Mouse (Mus musculus) brain, embryonic 18.5 days (tissue): Measurements from ENCODE around the gene Rhoh.

Experiments
- DNase-seq: peaks from one replicate; pipeline ENCODE4 v3.0.0-alpha.2; 2012; ENCODE audit warnings: low read depth, low spot score

Gene Rhoh

GRCm38 (mm10) chr5:65929162-65929561 is 68.1 kb downstream of the Rhoh start:
- no peak for DNase-seq

DNA sequence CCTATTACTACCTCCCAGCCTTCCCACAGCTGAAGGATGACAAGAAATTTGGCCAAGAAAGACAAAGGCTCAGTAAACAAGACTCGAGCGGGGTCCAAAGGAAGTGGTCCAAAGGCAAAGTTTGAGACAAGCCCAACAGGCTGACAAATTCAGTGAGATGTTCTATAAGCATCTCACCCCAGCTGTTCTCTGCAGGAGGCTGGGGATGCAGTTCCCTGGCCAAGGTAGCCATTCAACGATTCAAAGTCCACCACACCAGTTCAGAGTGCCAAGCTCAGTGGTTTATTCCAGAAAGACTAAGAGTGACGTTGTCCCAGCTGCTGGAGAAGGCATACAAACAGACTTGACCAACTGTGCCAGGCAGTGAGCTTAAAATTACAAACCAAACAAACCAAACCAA is 69.2 kb downstream of the Rhoh start:
- no peak for DNase-seq

- no peak for DNase-seq
These were observed 72.2 kb downstream of the Rhoh start for GRCm38 (mm10) chr5:65933258-65933657.

- DNase-seq = no peak
These were observed 72.8 kb downstream of the Rhoh start for GRCm38 (mm10) chr5:65933764-65934163.

- no peak for DNase-seq
These were observed 73.8 kb downstream of the Rhoh start, which contains the start of gene Chrna9 for GRCm38 (mm10) chr5:65934783-65935182. TSS of gene Chrna9 (plus strand) at chr5:65934921.

DNA sequence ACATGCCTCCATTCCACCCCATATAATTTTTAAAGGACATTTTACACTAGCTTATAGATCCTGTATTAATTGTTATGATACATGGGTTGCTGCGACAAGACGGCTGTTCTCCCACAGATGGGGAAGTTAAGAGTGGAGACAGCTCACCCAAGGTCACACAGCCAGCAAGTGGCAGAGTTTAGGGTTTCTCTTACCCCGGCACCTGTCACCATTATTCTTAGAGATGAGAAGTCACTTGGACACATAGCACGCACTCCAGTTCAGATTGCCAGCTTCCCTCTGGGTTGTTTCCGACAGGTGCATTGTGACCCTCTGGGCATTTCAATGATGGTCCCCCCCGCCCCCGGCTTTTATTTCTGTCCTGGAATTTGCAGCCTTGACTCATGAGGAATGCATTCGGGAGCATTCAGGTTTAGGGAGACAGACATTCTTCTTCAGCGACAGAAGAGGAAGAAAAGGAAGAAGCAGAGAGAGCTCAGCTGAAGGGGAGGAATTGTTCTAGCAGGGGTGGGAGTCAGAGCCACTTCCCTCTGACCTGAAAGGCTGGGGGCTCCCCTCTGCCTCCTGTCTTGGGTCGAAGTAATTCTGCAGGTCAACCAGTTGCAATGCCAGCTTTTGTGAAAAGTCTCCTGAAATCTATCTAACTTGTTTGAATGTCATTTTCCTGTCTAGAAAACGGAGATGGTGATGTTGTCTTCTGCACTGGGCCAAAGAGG is 76.2 kb downstream of the Rhoh start:
- no peak for DNase-seq

- no peak for DNase-seq
These were observed 77.1 kb downstream of the Rhoh start for GRCm38 (mm10) chr5:65937998-65938715.

DNA sequence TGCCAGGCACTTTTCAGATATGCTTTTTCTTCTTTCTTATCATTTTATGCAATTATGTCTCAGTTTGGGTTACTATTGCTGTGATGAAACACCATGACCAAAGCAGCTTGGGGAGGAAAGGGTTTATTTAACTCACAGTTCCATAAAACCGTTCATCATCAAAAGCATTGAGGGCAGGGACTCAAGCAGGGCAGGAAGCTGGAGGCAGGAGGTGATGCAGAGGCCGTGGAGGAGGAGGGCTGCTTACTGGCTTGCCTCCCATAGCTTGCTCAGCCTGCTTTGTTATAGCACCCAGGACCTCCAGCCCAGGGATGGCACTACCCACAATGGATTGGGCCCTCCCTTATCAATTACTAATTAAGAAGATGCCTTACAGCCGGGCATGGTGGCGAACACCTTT is 80.1 kb downstream of the Rhoh start:
- no peak for DNase-seq
